Mouse (Mus musculus) midbrain, postnatal 0 days (tissue): Measurements from ENCODE around the gene Rnf113a2. TPM values are rescaled to one million over a fixed set of nuclear protein-coding genes. Genes with fewer than 3 reads are reported as not detected.

Source experiments
- ATAC-seq: fragments of 200-750 bp; cut with Nextera tagmentation; 2 replicates; pipeline ENCODE4 v1.8.0; 2017; ENCODE audit warnings: moderate number of reproducible peaks, mild to moderate bottlenecking, moderate TSS enrichment, moderate library complexity; ENCODE audit not compliant: low FRiP score
- DNase-seq: peaks from one replicate; pipeline ENCODE4 v3.0.0-alpha.2; 2015; ENCODE audit warnings: low spot score
- H3K27ac ChIP-seq: fragments of 300-500 bp; sonication (generic); 2 replicates; pipeline ENCODE4 v1.5.1; 2014; ENCODE audit warnings: low read depth, mild to moderate bottlenecking, low read length, mixed read lengths
- H3K27me3 ChIP-seq: fragments of 300-500 bp; sonication (generic); 2 replicates; pipeline ENCODE4 v1.6.1; 2014; ENCODE audit warnings: low read length, control low read depth, mixed read lengths; ENCODE audit not compliant: insufficient read depth
- H3K36me3 ChIP-seq: fragments of 300-500 bp; sonication (generic); 2 replicates; pipeline ENCODE4 v1.6.1; 2014; ENCODE audit warnings: low read length, control low read depth, mixed read lengths; ENCODE audit not compliant: insufficient read depth
- H3K4me1 ChIP-seq: fragments of 300-500 bp; sonication (generic); 2 replicates; pipeline ENCODE4 v1.6.1; 2014; ENCODE audit warnings: mild to moderate bottlenecking, control low read depth, antibody characterized with exemption, low read length, mixed read lengths; ENCODE audit not compliant: insufficient read depth
- H3K4me2 ChIP-seq: fragments of 300-500 bp; sonication (generic); 2 replicates; pipeline ENCODE4 v1.6.1; 2014; ENCODE audit warnings: low read depth, mild to moderate bottlenecking, low read length, mixed read lengths; ENCODE audit not compliant: poor library complexity, severe bottlenecking
- H3K4me3 ChIP-seq: fragments of 300-500 bp; sonication (generic); 2 replicates; pipeline ENCODE4 v1.5.1; 2014; ENCODE audit warnings: low read depth, mild to moderate bottlenecking, low read length, moderate library complexity
- H3K9ac ChIP-seq: fragments of 300-500 bp; sonication (generic); replicated peaks from 2 replicates; pipeline ENCODE4 v1.6.1; 2014; ENCODE audit warnings: mild to moderate bottlenecking, low read length, moderate library complexity, mixed read lengths; ENCODE audit not compliant: poor library complexity, severe bottlenecking
- H3K9me3 ChIP-seq: fragments of 300-500 bp; sonication (generic); 2 replicates; pipeline ENCODE4 v1.6.1; 2016; ENCODE audit warnings: low read length, control low read depth
- CTCF ChIP-seq: IDR thresholded peaks from 2 replicates; pipeline ENCODE4 v1.5.1; 2016; ENCODE audit warnings: antibody characterized with exemption, mild to moderate bottlenecking
- WGBS: fragments of 180-500 bp; shearing (Covaris S2); extraction: QIAGEN DNeasy Blood & Tissue Kit; methylation state at CpG from one replicate; pipeline ENCODE4 v1.1.7; 2014; 5-methylcytosine and 5-hydroxymethylcytosine counted together
- polyA plus RNA-seq: library from polyadenylated mRNA; unstranded; fragments of >200 nt; fragmentation: Nextera tagmentation; extraction: Ambion mirVana; gene quantifications from 2 replicates; pipeline ENCODE4 v1.2.1, GENCODE M21; 2015
- total RNA-seq: library from RNA; depleted of rRNA; stranded (reverse); fragments of >200 nt; gene quantifications from 2 replicates; pipeline ENCODE4 v1.2.3, GENCODE M21; 2014

The Rnf113a2 gene
- total and polyA plus RNA-seq, 2 experiments from 2014 or later, result 8.8 to 18.4 TPM

DNA sequence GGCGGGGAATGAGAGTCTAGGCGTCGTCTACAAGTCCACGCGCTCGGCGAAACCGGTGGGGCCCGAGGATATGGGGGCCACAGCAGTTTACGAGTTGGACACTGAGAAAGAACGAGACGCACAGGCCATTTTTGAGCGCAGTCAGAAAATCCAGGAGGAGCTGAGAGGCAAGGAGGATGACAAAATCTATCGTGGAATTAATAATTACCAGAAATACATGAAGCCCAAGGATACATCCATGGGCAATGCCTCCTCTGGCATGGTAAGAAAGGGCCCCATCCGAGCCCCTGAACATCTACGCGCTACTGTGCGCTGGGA lies 568 bp downstream of the Rnf113a2 start:
- 38% methylated on average over 18 of the region's 18 CpGs for WGBS

DNA sequence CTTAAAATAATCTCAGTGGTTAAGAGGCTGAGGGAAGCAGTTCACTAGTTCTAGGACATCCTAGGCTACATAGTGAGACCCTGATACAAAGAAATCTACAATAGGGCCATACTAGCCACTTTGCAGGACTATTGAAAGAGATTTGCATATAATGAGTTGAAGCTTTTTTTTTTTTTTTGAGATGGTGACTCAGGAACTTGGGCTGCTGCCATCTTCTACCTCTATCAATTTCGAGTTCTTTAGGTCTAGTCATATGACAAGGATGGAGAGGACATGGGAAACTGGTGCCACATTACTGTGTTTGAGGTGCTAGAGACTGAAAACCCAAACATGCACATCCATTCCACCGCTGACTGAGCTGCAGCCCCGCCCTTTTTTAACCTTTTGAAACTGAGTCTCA lies 7.0 kb downstream of the Rnf113a2 start:
- no peaks in the 10 kb centered on the region for H3K27me3 ChIP-seq
- H3K4me1 ChIP-seq, result no peaks in the 10 kb centered on the region
- no peak for TF ChIP-seq CTCF
- no peak overlapping the region for H3K4me2 ChIP-seq
- H3K36me3 ChIP-seq, result peaks cover 5% of the 10 kb centered on the region; the same call in 1 of the 2 replicates
- no peak overlapping the region for H3K4me3 ChIP-seq
- no peaks in the 10 kb centered on the region for H3K9me3 ChIP-seq
- H3K27ac ChIP-seq, result no peak overlapping the region
- H3K9ac ChIP-seq, result no peak overlapping the region
- DNase-seq, result no peak
- 65% methylated on average over 3 of the region's 3 CpGs for WGBS
- ATAC-seq, result no peak

More for the DNA sequence above, 568 bp downstream of the Rnf113a2 start:
- Histone ChIP-seq H3K4me2 (peak overlapping the region; percentile 76), H3K36me3 (no peaks in the 10 kb centered on the region), H3K4me3 (peak overlapping the region; percentile 55), H3K4me1 (no peaks in the 10 kb centered on the region), H3K9me3 (no peaks in the 10 kb centered on the region), H3K27ac (peak overlapping the region; percentile 76), H3K9ac (peak overlapping the region; percentile 60), H3K27me3 (no peaks in the 10 kb centered on the region)
- ATAC-seq, result peak; percentile 13; the same call in 1 of the 2 replicates
- no peak for TF ChIP-seq CTCF
- DNase-seq, result no peak

DNA sequence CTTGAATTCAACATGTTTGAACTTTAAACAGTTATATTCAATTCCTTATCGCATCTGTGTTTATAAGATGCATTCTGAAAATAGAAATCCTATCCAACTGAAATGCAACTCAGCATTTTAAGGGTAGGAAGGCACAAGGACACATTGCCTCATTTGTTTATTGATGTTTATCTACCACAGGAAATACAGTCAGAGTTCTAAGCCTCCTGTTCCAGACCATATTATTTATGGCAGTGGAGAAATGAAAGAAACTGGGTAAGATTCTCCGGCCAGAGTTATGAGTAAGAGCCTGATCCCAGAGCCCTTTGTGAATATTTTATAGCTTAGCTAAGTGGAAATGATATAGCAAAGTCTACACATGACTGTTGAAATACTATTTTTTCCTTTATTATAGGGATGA lies 12.8 kb downstream of the Rnf113a2 start:
- Histone ChIP-seq H3K4me1 (no peaks in the 10 kb centered on the region), H3K27me3 (no peaks in the 10 kb centered on the region)
- WGBS, result 90% methylated on average over 2 of the region's 2 CpGs

DNA sequence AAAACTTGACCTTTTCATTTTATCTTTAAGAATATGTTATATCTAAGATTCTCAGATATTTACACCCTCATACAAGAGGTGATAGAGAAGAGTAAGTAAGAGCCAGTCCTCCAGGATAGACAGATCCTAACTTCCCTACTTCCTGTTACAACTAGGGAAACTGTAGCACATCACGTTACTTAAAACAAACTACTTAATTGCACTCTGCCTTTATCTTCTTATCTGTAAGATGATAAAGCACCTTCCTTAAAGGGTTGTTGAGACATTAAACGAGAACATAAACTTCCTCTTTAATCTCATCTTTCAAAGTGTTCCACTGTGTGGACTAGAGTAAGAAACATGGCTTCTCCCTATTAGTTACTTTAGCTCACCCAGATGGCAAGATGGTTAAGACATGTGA lies 21.7 kb downstream of the Rnf113a2 start:
- TF ChIP-seq CTCF, result no peak
- H3K4me1 ChIP-seq, result no peaks in the 10 kb centered on the region
- ATAC-seq, result no peak

More for the DNA sequence above, 12.8 kb downstream of the Rnf113a2 start:
- no peak for TF ChIP-seq CTCF
- H3K36me3 ChIP-seq, result peaks cover 22% of the 10 kb centered on the region
- ATAC-seq (no peak), DNase-seq (no peak)
- no peaks in the 10 kb centered on the region for H3K9me3 ChIP-seq
- H3K9ac ChIP-seq, result no peak overlapping the region
- H3K27ac ChIP-seq, result no peak overlapping the region
- H3K4me2 ChIP-seq, result no peak overlapping the region
- H3K4me3 ChIP-seq, result no peak overlapping the region

DNA sequence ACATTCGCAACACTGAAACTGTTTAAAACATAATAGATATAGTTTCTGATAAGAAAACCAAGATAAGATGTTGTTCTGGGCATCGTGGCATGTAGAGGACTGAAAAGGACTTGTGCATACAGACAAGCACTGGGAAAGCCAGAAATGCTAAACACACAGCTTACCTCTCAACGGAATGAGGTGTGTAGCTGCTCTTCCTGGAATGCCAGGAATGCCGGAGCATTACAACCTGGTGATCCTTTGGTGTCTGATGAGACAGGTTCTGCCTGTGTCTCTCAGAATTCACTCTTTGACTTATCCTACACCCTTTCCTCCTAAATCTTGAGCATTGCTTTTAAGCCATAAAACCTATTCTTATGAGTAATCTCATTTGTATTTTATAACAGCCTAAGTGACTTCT lies 25.5 kb downstream of the Rnf113a2 start:
- Histone ChIP-seq H3K4me2 (no peak overlapping the region), H3K4me3 (no peak overlapping the region), H3K27me3 (no peaks in the 10 kb centered on the region), H3K9ac (no peak overlapping the region), H3K4me1 (no peaks in the 10 kb centered on the region), H3K27ac (no peak overlapping the region), H3K9me3 (no peaks in the 10 kb centered on the region), H3K36me3 (peaks cover 7% of the 10 kb centered on the region)
- no peak for TF ChIP-seq CTCF
- 81% methylated on average over 4 of the region's 4 CpGs for WGBS
- DNase-seq (no peak), ATAC-seq (no peak)

More for the DNA sequence above, 21.7 kb downstream of the Rnf113a2 start:
- Histone ChIP-seq H3K4me3 (no peak overlapping the region), H3K27me3 (no peaks in the 10 kb centered on the region), H3K36me3 (peaks cover 12% of the 10 kb centered on the region), H3K27ac (no peak overlapping the region), H3K9ac (no peak overlapping the region), H3K9me3 (no peaks in the 10 kb centered on the region), H3K4me2 (no peak overlapping the region)
- WGBS, result 85% methylated on average over 2 of the region's 2 CpGs
- DNase-seq, result no peak

DNA sequence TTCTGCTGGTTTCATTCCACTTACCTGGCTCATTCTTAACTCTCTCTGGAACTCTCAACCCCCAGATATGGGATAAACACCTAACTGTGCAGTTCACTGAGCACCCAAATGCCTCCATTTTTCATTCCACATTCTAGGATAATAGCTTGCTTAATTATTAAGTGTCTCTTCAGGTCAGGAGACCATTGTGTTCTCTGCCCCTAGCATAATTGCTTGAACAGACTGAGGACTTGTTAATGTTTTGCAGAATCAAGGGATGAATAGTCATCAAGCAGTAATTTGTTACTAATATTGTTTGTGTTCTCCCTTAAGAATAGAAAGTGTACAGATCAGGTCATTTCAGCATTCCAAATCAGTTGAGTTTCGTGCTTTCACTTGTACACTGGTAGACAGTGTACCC lies 30.4 kb downstream of the Rnf113a2 start:
- H3K4me1 ChIP-seq, result peaks cover 6% of the 10 kb centered on the region; the same call in 1 of the 2 replicates
- no peaks in the 10 kb centered on the region for H3K9me3 ChIP-seq
- H3K4me3 ChIP-seq, result no peak overlapping the region
- H3K36me3 ChIP-seq, result no peaks in the 10 kb centered on the region
- H3K27me3 ChIP-seq, result no peaks in the 10 kb centered on the region
- ATAC-seq (no peak), DNase-seq (no peak)
- H3K27ac ChIP-seq, result no peak overlapping the region
- WGBS, result 82% methylated on average over 1 of the region's 1 CpGs
- no peak overlapping the region for H3K4me2 ChIP-seq
- H3K9ac ChIP-seq, result no peak overlapping the region
- no peak for TF ChIP-seq CTCF
